Mouse (Mus musculus) brain, embryonic 18.5 days (tissue): ENCODE results near the gene Cacnb3.

Experiments used
- DNase-seq: peaks from one replicate; pipeline ENCODE4 v3.0.0-alpha.2; 2012; ENCODE audit warnings: low read depth, low spot score

The Cacnb3 gene

GRCm38 (mm10) chr15:98675634-98676250 is 45.1 kb downstream of the Cacnb3 start:
- DNase-seq, result no peak

GRCm38 (mm10) chr15:98676471-98676870 is 45.8 kb downstream of the Cacnb3 start:
- no peak for DNase-seq

- DNase-seq, result peak; percentile 88
Measured at GRCm38 (mm10) chr15:98676940-98677728, 46.5 kb downstream of the Cacnb3 start, which contains the start of gene Rnd1. Rnd1 (minus strand) TSS chr15:98677461.

DNA sequence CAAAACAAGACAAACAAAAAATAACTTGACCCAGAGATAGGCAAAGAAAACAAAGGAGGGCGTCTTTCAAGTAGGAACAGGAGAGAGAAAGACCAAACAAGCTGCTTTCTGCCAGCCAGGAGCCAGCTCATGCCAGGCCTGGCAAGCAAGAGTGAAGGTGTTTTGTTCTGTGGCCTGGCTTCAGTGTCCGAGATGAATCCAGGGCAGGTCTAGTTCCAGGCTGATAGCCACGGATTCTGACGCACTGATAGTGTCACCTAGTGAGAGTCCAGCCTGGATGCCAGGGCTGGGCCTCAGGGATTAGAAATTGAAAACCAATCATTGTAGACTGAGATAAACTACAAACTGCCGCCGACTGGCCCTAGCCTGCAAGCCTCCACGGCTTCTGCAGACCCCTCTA is 47.3 kb downstream of the Cacnb3 start:
- no peak for DNase-seq

GRCm38 (mm10) chr15:98680660-98681059 is 50.0 kb downstream of the Cacnb3 start:
- no peak for DNase-seq

DNA sequence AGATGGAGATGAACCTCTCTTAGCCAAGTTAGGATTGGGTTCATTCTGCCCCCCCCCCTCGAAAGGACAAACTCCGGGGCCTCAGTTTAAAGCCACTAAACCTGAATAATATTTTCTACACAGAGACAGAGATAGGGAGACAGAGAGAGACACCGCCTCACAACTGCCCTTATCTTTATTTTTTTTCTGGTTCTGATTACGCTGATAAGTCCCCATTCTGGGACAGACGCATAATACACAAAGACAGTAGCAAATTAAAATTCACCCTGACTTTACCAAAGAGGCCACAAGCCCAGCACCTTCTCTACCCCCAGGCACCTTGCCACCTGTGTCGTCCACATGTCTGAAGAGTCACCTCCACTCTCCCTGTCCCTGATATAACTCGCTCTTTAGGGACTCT is 51.0 kb downstream of the Cacnb3 start:
- no peak for DNase-seq

GRCm38 (mm10) chr15:98683177-98683576 is 52.5 kb downstream of the Cacnb3 start:
- no peak for DNase-seq

GRCm38 (mm10) chr15:98683746-98684145 is 53.1 kb downstream of the Cacnb3 start:
- DNase-seq, result no peak

GRCm38 (mm10) chr15:98685926-98686325 is 55.3 kb downstream of the Cacnb3 start:
- DNase-seq, result no peak

- no peak for DNase-seq
Measured at GRCm38 (mm10) chr15:98689682-98690081, 59.0 kb downstream of the Cacnb3 start.

DNA sequence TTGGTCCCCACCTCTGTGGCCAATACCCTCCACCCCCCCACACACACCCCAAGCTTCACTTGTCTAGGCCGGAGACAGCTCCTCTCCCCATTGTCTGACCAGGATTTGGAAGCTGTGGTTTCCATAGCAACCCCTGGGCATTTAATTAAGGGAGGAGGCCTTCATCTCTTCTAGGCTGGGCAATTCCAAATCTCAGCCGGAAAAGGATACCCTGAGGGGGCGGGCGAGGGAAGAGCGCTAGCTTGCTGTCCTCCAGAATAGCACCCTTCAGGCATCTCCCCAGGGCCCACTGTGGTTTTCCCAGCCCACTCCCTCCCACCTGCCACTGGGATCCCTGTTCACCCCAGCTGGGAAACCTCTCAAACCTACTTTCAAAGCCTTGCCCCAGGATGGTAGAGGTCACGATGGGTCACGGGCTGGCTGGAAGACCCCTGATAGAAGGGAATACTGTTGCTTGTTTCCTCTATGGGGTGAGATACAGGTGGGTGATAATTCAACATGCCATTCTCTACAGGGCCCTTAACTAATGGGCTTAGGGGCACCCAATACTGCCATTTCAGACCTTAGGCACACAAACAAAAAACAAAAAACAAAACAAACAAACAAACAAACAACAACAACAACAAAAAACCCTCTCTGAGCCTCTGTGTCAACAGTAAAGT is 61.0 kb downstream of the Cacnb3 start:
- DNase-seq, result no peak

GRCm38 (mm10) chr15:98692171-98692715 is 61.6 kb downstream of the Cacnb3 start:
- DNase-seq, result no peak
